Mouse (Mus musculus): ENCODE measurements around the gene Avpi1. TPM values are rescaled to one million over a fixed set of nuclear protein-coding genes. Genes with fewer than 3 reads are reported as not detected.
A peak's percentile ranks its signal among the peaks of the same experiment; 100 is the strongest.

Gene Avpi1
- polyA plus RNA-seq (2012; rRNA removed): 31.3 and 38.3 TPM in 2 replicates

GRCm38 (mm10) chr19:42128787-42129508 lies at the start of gene Avpi1:
Gene Avpi1 (minus strand): TSS chr19:42129059.
- DNase-seq (ENCODE audit: extremely low spot score in 1 of 2, low spot score in 1 of 2): peak; percentile 98 to 99

GRCm38 (mm10) chr19:42177461-42177860 lies 48.6 kb upstream of the Avpi1 start:
- no peak for DNase-seq (ENCODE audit: extremely low spot score in 1 of 2, low spot score in 1 of 2)

GRCm38 (mm10) chr19:42176841-42177240 lies 48.0 kb upstream of the Avpi1 start:
- no peak for DNase-seq (ENCODE audit: extremely low spot score in 1 of 2, low spot score in 1 of 2)

GRCm38 (mm10) chr19:42170025-42170969 lies 41.4 kb upstream of the Avpi1 start:
- DNase-seq (ENCODE audit: extremely low spot score in 1 of 2, low spot score in 1 of 2): peak; percentile 90 to 95

GRCm38 (mm10) chr19:42169322-42169975 lies 40.6 kb upstream of the Avpi1 start:
- no peak for DNase-seq (ENCODE audit: extremely low spot score in 1 of 2, low spot score in 1 of 2)

GRCm38 (mm10) chr19:42167489-42167888 lies 38.6 kb upstream of the Avpi1 start:
- no peak for DNase-seq (ENCODE audit: extremely low spot score in 1 of 2, low spot score in 1 of 2)

GRCm38 (mm10) chr19:42166766-42167165 lies 37.9 kb upstream of the Avpi1 start:
- no peak for DNase-seq (ENCODE audit: extremely low spot score in 1 of 2, low spot score in 1 of 2)

GRCm38 (mm10) chr19:42166130-42166529 lies 37.3 kb upstream of the Avpi1 start:
- peak; percentile 58 to 95 for DNase-seq (ENCODE audit: extremely low spot score in 1 of 2, low spot score in 1 of 2)

- DNase-seq (ENCODE audit: extremely low spot score in 1 of 2, low spot score in 1 of 2): no peak
These were observed 35.3 kb upstream of the Avpi1 start for GRCm38 (mm10) chr19:42164188-42164587.

GRCm38 (mm10) chr19:42163764-42164163 lies 34.9 kb upstream of the Avpi1 start, which contains the start of gene Zfyve27:
Gene Zfyve27 (plus strand): TSS chr19:42163951.
- DNase-seq (ENCODE audit: extremely low spot score in 1 of 2, low spot score in 1 of 2): no peak

GRCm38 (mm10) chr19:42158246-42159017 lies 29.6 kb upstream of the Avpi1 start:
- no peak for DNase-seq (ENCODE audit: extremely low spot score in 1 of 2, low spot score in 1 of 2)

- no peak for DNase-seq (ENCODE audit: extremely low spot score in 1 of 2, low spot score in 1 of 2)
These were observed 28.8 kb upstream of the Avpi1 start for GRCm38 (mm10) chr19:42157493-42158237.

- peak in 1 of 2 experiments; percentile 96 for DNase-seq (ENCODE audit: extremely low spot score in 1 of 2, low spot score in 1 of 2)
These were observed 23.1 kb upstream of the Avpi1 start for GRCm38 (mm10) chr19:42151990-42152389.

- DNase-seq (ENCODE audit: extremely low spot score in 1 of 2, low spot score in 1 of 2): no peak
These were observed 19.7 kb upstream of the Avpi1 start for GRCm38 (mm10) chr19:42148569-42148860.

- peak in 1 of 2 experiments; percentile 62 for DNase-seq (ENCODE audit: extremely low spot score in 1 of 2, low spot score in 1 of 2)
These were observed 19.1 kb upstream of the Avpi1 start for GRCm38 (mm10) chr19:42147769-42148568.

GRCm38 (mm10) chr19:42147170-42147768 lies 18.4 kb upstream of the Avpi1 start, which contains the start of gene Marveld1:
Gene Marveld1 (plus strand): TSS chr19:42147400.
- no peak for DNase-seq (ENCODE audit: extremely low spot score in 1 of 2, low spot score in 1 of 2)

- DNase-seq (ENCODE audit: extremely low spot score in 1 of 2, low spot score in 1 of 2): no peak
These were observed 17.6 kb upstream of the Avpi1 start for GRCm38 (mm10) chr19:42146276-42147010.

- no peak for DNase-seq (ENCODE audit: extremely low spot score in 1 of 2, low spot score in 1 of 2)
These were observed 16.9 kb upstream of the Avpi1 start for GRCm38 (mm10) chr19:42145731-42146130.
